Mouse (Mus musculus) left cerebral cortex, adult 11 months (tissue): ENCODE measurements around the gene Itk.

ENCODE experiments used
- DNase-seq: peaks from one replicate; pipeline ENCODE4 v3.0.0; 2022; ENCODE audit warnings: low spot score

Gene Itk

GRCm38 (mm10) chr11:46308271-46308974, 80.9 kb downstream of the Itk start:
- no peak for DNase-seq

- DNase-seq = no peak
These were observed 81.5 kb downstream of the Itk start for GRCm38 (mm10) chr11:46307768-46308167.

- DNase-seq = no peak
These were observed 82.5 kb downstream of the Itk start for GRCm38 (mm10) chr11:46306776-46307175.

- no peak for DNase-seq
These were observed 83.3 kb downstream of the Itk start for GRCm38 (mm10) chr11:46305881-46306520.

GRCm38 (mm10) chr11:46304864-46305710, 84.2 kb downstream of the Itk start:
- DNase-seq = no peak

- no peak for DNase-seq
These were observed 85.2 kb downstream of the Itk start for GRCm38 (mm10) chr11:46304093-46304492.

GRCm38 (mm10) chr11:46302471-46302870, 86.8 kb downstream of the Itk start:
- DNase-seq = no peak

DNA sequence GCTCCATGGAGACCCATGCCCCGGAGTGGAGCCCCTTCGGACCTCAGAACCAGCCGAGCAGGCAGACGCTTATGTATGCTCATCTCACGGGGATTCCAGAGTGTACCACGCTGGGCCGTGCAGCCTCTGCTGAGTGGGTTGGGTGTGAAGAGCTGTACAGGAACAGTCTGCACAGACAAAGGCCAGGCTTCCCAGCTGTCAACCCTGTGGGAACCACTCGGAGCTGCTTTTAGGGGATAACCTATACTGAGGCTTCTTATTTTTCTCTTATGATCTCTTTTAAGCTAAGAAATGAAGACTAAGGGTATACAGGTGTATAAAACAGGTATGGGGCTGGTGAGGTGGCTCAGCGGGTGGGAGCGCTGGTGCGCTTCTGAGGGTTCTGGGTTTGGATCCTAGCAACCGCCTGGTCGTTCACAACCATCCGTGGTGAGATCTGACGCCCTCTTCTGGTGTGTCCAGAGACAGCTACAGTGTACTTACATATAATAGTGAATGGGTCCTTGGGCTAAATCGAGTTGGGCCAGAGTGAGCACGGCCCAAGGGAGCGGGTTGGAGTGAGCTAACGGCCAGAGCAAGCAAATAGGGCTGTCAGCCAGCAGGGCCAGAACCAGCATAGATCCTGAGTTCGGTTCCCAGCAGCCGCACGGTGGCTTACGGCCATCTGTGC, 87.6 kb downstream of the Itk start:
- DNase-seq = no peak

DNA sequence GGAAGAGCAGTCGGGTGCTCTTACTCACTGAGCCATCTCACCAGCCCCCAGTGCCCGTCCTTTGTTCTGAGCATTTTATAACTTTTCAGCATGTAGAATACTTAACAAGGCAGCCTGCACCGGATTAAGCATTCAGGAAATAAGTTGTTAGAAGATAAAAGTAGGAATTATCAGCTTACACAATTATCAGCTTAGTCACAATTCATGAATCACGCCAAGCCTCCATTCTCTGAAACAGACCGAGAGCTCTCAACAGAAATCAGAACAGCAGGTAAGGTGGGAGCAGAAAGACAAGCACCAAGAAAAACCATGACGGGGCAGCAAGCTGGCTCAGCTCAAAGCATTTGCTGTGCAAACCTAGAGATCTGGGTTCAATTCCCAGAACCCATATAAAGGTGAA, 89.4 kb downstream of the Itk start:
- DNase-seq = no peak

DNA sequence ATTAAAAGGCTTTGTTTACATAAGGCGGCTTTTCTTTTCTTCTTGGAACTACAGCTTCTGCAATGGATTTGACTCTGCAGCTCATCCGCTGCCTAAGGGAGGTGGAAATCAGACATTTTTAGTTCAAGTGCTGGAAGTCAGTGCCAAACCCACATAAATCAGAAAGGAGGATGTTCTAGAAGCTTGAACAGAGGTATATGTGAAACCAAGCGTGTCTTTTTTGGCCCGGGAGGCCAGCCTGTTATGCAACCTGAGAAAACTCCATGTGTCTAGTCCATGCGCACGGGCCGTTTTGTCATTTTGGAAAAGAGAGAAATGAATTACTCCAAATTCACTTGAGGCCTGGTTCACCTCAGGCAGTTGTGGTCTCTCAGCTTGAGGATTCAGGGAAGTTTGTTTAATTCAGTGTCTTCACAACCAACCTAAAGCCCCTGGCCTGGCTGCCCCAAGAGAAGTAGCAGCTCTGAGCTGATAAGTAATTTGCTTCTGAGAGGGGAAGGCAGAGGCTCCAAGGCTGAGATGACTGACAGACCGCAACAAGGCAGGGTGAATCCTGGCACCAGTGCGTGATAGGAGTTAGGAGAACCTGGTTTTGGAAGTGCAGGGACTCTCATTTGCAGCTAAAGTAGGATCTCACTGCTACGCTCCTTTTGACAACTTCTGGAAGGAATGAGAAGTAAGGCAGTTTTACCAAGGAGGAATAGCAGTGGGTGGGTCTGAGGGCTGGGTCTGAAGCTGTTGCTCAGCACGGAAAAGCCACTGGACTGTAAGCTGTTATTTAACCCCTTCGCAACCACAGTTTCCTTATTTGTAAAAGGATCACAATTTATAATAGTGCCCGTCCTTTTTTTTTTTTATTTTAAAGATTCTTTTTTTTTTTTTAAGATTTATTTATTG, 90.2 kb downstream of the Itk start:
- no peak for DNase-seq

GRCm38 (mm10) chr11:46294390-46294789, 94.9 kb downstream of the Itk start:
- no peak for DNase-seq

DNA sequence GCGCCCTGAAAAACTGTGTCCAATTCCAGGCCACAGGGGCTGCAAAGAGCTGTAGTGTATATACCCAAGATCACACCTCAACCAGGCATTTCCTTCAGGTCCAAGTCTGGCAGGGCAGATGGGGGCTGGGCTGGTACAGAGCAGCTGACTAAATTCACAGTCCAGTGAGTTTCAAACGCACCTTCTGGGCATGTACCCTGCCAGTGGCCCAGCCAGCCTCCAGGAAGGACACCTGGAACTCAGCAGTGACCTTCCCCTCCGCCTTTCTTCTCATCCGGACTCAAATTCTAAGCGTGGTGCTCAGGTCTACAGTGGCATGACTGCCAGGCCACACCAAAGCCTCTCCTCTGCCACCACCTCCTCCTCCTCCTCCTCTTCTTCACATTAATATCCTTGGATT, 95.8 kb downstream of the Itk start:
- DNase-seq = no peak

DNA sequence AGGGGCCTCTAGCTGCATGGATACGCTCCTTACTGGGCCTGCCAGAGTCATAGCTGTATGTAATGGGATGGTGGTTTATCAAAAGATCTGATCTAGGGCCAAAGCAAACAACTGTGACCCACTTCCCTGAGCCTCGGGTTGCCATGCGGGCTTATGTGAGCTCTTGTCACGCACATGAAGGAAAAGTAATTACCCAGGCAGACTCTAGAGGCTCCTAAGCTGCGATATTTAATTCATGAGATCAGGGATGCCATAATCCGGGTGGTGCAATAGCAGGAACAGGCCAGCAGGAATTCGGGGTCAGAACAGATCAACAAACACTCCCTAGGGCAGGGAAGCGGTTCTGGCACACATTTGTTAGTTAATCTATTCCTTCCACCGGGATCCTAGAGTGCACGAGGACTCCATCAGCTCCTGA, 98.3 kb downstream of the Itk start:
- no peak for DNase-seq

DNA sequence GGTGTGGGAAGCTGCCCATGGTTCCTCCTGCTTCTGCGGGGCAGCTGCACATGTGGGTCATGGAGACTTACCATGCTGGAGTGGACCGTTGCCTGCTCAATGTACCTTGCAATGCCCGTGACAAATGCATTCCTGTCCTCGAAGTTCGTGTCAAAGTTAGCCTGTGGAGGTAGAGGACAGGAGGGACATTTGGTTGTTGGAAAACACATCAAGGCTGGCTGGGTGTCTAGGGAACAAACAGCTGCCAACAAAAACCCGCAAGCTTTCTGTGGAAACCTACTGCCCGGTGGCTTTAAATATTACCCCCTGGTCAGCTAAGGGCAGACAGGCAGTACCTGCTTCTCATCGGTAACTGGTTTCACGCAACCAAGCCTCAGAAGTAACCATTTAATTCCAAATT, 99.8 kb downstream of the Itk start:
- no peak for DNase-seq

GRCm38 (mm10) chr11:46289022-46289421, 100.3 kb downstream of the Itk start:
- DNase-seq = no peak

GRCm38 (mm10) chr11:46288091-46288490, 101.2 kb downstream of the Itk start:
- DNase-seq = no peak

- no peak for DNase-seq
These were observed 102.5 kb downstream of the Itk start for GRCm38 (mm10) chr11:46286803-46287202.

DNA sequence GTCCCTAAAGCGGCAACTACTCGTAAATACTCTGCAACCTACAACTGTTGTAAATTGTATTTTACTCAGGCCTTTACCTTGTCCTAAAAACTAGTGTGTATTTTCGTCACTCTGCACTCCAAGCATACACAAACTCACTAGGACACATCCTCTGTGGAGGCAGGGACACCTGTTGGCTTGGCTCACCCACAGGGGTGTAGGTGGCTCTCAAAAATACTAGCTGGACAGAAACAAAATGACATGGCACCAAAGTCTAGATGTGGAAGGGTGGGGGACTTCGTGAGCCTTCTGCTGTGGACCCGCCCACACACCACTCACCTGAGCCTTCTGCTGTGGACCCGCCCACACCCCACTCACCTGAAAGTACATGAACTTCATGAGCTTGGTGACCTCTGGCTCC, 105.5 kb downstream of the Itk start:
- no peak for DNase-seq

DNA sequence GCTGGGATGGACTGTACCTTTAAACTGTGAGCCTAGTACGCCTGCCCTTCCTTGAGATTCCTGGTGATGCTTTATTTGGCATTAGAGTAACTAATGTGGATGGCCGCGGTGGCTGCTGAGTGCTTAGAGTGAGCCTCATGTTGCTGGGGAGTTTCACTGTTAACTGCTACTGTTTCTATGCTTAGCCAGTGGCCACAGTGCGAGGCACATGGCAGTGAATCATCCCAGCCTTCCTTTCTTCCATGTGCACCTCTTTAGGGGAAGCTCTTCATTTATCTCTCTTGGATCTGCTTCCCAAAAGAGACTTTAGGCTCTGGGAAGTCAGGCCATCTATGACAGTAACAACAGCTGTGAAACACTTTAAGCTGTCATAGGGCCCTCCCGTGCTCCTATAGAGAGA, 106.7 kb downstream of the Itk start:
- DNase-seq = no peak

- DNase-seq = no peak
These were observed 110.6 kb downstream of the Itk start for GRCm38 (mm10) chr11:46278709-46279108.

DNA sequence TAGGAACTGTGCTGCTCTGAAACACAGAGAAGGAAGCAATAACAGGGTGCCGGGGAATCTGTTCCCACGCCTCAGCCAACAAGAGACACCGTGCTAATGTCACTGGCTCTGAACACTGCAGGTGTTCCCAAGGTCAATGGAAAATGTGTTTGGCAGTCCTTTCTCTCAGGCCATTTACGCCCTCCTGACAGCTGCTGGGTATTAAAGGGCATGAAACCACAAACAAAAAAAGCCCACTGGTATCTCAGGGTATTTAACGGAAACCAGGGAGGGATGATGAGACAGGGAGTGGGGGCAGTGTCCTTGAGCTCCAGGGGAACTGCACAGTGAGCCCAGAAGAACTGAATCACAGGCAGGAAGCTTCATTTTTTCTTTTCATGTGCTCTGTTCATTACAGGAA, 111.2 kb downstream of the Itk start:
- no peak for DNase-seq
